20 mouse cellular contexts compared by ENCODE assay signal in the genomic region with DNA sequence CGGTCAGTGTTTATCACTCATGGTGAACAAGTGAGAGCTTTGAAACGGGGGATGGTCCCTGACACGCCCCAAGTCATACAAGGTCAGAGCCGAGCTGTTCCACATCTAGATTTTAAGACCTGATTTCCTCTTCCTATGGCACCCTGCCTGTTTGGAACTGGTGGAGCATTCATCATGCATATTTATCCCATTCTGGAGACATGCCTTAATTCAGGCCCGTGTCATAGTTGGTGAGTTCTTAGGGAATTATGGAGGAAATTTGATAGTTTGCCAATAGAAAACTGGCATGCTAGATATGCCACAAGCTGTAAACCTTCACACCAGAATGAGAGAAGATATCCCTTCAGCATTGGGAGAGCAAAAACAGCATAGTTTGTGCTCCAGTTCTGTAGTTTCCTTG. TPM values are rescaled to one million over a fixed set of nuclear protein-coding genes. Genes with fewer than 3 reads are reported as not detected.
DNase-seq lines count a peak whose midpoint lies in the region; ATAC-seq and TF ChIP-seq lines count a peak whose summit lies in the region.
"Had no signal": no experiment of that assay in that cellular context is flagged by ENCODE, and none has a peak within 500 bp of the region (broad histone marks: within the 10 kb centered on the region; RNA-seq: fewer than 3 reads in every experiment).

No protein-coding gene starts in this region.

- WGBS in forebrain, embryonic 13.5 days: 72% methylated on average over 5 of the region's 5 CpGs
- 72% methylated on average over 5 of the region's 5 CpGs for WGBS in forebrain, embryonic 11.5 days
- WGBS in kidney, embryonic 16.5 days: 31% methylated on average over 5 of the region's 5 CpGs
- 59% methylated on average over 5 of the region's 5 CpGs for WGBS in liver, postnatal 0 days (ENCODE audit: insufficient replicate concordance)

- peak; percentile 65; the same call in 1 of the 2 replicates for ATAC-seq in forebrain, embryonic 13.5 days
- no peak for ATAC-seq in forebrain, embryonic 11.5 days (replicated peaks; ENCODE audit: low FRiP score)
- no peak for ATAC-seq in kidney, embryonic 16.5 days (ENCODE audit: low FRiP score, low TSS enrichment)
- ATAC-seq in liver, postnatal 0 days: no peak

- no peak for TF ChIP-seq CTCF in liver, postnatal 0 days (IDR thresholded peaks at IDR 0.05; ENCODE audit: low read depth)

- H3K9me3 ChIP-seq in forebrain, embryonic 13.5 days (replicated peaks): no peaks in the 10 kb centered on the region
- H3K9me3 ChIP-seq in forebrain, embryonic 11.5 days (ENCODE audit: control insufficient read depth, low read length): no peaks in the 10 kb centered on the region
- no peaks in the 10 kb centered on the region; the same call in 1 of the 2 replicates for H3K9me3 ChIP-seq in kidney, embryonic 16.5 days (ENCODE audit: low read length)
- H3K9me3 ChIP-seq in liver, postnatal 0 days (ENCODE audit: low read length): no peaks in the 10 kb centered on the region
- H3K9me3 ChIP-seq: embryonic facial prominence, embryonic 10.5 days; hindbrain, embryonic 13.5 days; limb, embryonic 12.5 days; neural tube, embryonic 15.5 days had no signal

- no peaks in the 10 kb centered on the region for H3K27me3 ChIP-seq in forebrain, embryonic 13.5 days
- no peaks in the 10 kb centered on the region for H3K27me3 ChIP-seq in forebrain, embryonic 11.5 days (ENCODE audit: control insufficient read depth, insufficient read depth, low read length)
- H3K27me3 ChIP-seq in kidney, embryonic 16.5 days (ENCODE audit: insufficient read depth, low read length): no peaks in the 10 kb centered on the region
- no peaks in the 10 kb centered on the region for H3K27me3 ChIP-seq in liver, postnatal 0 days (ENCODE audit: insufficient read depth, low read length)
- H3K27me3 ChIP-seq: hindbrain, embryonic 13.5 days; limb, embryonic 12.5 days; neural tube, embryonic 15.5 days had no signal

- H3K9ac ChIP-seq in forebrain, embryonic 13.5 days: no peak overlapping the region
- H3K9ac ChIP-seq in forebrain, embryonic 11.5 days (ENCODE audit: low read length): no peak overlapping the region
- no peak overlapping the region for H3K9ac ChIP-seq in kidney, embryonic 16.5 days (replicated peaks; ENCODE audit: low read length)
- H3K9ac ChIP-seq in liver, postnatal 0 days (replicated peaks): no peak overlapping the region
- H3K9ac ChIP-seq: hindbrain, embryonic 13.5 days; limb, embryonic 12.5 days; neural tube, embryonic 15.5 days had no signal

- no peaks in the 10 kb centered on the region for H3K4me1 ChIP-seq in forebrain, embryonic 13.5 days
- H3K4me1 ChIP-seq in forebrain, embryonic 11.5 days (replicated peaks; ENCODE audit: control insufficient read depth, insufficient read depth, low read length): no peaks in the 10 kb centered on the region
- H3K4me1 ChIP-seq in kidney, embryonic 16.5 days (ENCODE audit: insufficient read depth, low read length): 0 out of 2 replicates have a peak, but pooled peaks cover 3% of the 10 kb centered on the region
- no peaks in the 10 kb centered on the region for H3K4me1 ChIP-seq in liver, postnatal 0 days (ENCODE audit: insufficient read depth)
- H3K4me1 ChIP-seq: embryonic facial prominence, embryonic 10.5 days; hindbrain, embryonic 13.5 days; limb, embryonic 12.5 days; megakaryocyte, embryonic 14.5 days; neural tube, embryonic 15.5 days had no signal

- H3K27ac ChIP-seq in forebrain, embryonic 13.5 days: peak overlapping the region; percentile 60
- no peak overlapping the region for H3K27ac ChIP-seq in forebrain, embryonic 11.5 days (ENCODE audit: low read depth, low read length)
- no peak overlapping the region for H3K27ac ChIP-seq in kidney, embryonic 16.5 days (ENCODE audit: low read length)
- H3K27ac ChIP-seq in liver, postnatal 0 days (ENCODE audit: low read depth): no peak overlapping the region
- H3K27ac ChIP-seq: embryonic facial prominence, embryonic 10.5 days; hindbrain, embryonic 13.5 days; limb, embryonic 12.5 days; neural tube, embryonic 15.5 days; stomach, postnatal 0 days had no signal

- no peaks in the 10 kb centered on the region for H3K36me3 ChIP-seq in forebrain, embryonic 13.5 days (ENCODE audit: poor library complexity, severe bottlenecking)
- H3K36me3 ChIP-seq in forebrain, embryonic 11.5 days (ENCODE audit: control insufficient read depth, insufficient read depth, low read length): no peaks in the 10 kb centered on the region
- H3K36me3 ChIP-seq in kidney, embryonic 16.5 days (ENCODE audit: insufficient read depth, low read length): no peaks in the 10 kb centered on the region
- no peaks in the 10 kb centered on the region for H3K36me3 ChIP-seq in liver, postnatal 0 days (replicated peaks; ENCODE audit: insufficient read depth, low read length)
- H3K36me3 ChIP-seq: embryonic facial prominence, embryonic 10.5 days; hindbrain, embryonic 13.5 days; limb, embryonic 12.5 days; neural tube, embryonic 15.5 days had no signal

- TF ChIP-seq EP300 in liver, postnatal 0 days (IDR thresholded peaks at IDR 0.05; ENCODE audit: low read depth): no peak

- H3K4me3 ChIP-seq in forebrain, embryonic 13.5 days: no peak overlapping the region
- no peak overlapping the region for H3K4me3 ChIP-seq in forebrain, embryonic 11.5 days (ENCODE audit: low read depth, low read length)
- no peak overlapping the region for H3K4me3 ChIP-seq in kidney, embryonic 16.5 days (ENCODE audit: low read length)
- no peak overlapping the region for H3K4me3 ChIP-seq in liver, postnatal 0 days (ENCODE audit: low read depth, low read length)
- H3K4me3 ChIP-seq: embryonic facial prominence, embryonic 10.5 days; hindbrain, embryonic 13.5 days; limb, embryonic 12.5 days; megakaryocyte, embryonic 14.5 days; neural tube, embryonic 15.5 days had no signal

- DNase-seq in forebrain, embryonic 11.5 days (ENCODE audit: low spot score): no peak
- peak; percentile 20 for DNase-seq in kidney, adult 18-20 months
- peak; percentile 50 for DNase-seq in brain, embryonic 18.5 days (ENCODE audit: low read depth, low spot score)
- DNase-seq in kidney, postnatal 25 days: peak; percentile 47 to 56
- DNase-seq in liver, postnatal 0 days: no peak
- DNase-seq: adrenal gland, postnatal 14 days; cerebellum, adult 9-10 months; lung, postnatal 10 days; right cerebral cortex, adult 18-20 months; thymus, adult 2 months; thymus, postnatal 4 days had no signal

- no peak overlapping the region for H3K4me2 ChIP-seq in forebrain, embryonic 13.5 days
- no peak overlapping the region for H3K4me2 ChIP-seq in forebrain, embryonic 11.5 days (ENCODE audit: low read depth, low read length, severe bottlenecking)
- no peak overlapping the region for H3K4me2 ChIP-seq in kidney, embryonic 16.5 days (replicated peaks; ENCODE audit: low read depth, low read length)
- H3K4me2 ChIP-seq in liver, postnatal 0 days (ENCODE audit: low read depth, low read length): no peak overlapping the region
- H3K4me2 ChIP-seq: hindbrain, embryonic 13.5 days; limb, embryonic 12.5 days; liver, embryonic 11.5 days; neural tube, embryonic 15.5 days had no signal

RNA-seq across cellular contexts. Expression of gene Fam49a, which starts 8.4 kb away (rescaled TPM):
- 45.9 and 55.0 TPM in 2 replicates for polyA plus RNA-seq in forebrain, embryonic 13.5 days (2015; fragmentation: Nextera tagmentation; extraction: Ambion mirVana)
- polyA plus RNA-seq in forebrain, embryonic 11.5 days (2014; fragmentation: Nextera tagmentation; extraction: Ambion mirVana): 10.7 and 12.9 TPM in 2 replicates
- polyA plus RNA-seq in kidney, embryonic 16.5 days (2015; fragmentation: Nextera tagmentation; extraction: Ambion mirVana): 7.2 and 8.8 TPM in 2 replicates
- 2.7 and 3.2 TPM in 2 replicates for polyA plus RNA-seq in liver, postnatal 0 days (2015; fragmentation: Nextera tagmentation; extraction: Ambion mirVana)

Comparison
In these comparisons a context has a peak if more than half of its experiments do, and no peak if none do; other contexts are left out.
1. DNase-seq: peak in kidney, adult 18-20 months (single experiment), brain, embryonic 18.5 days (single experiment) and kidney, postnatal 25 days (2 of 2); none in forebrain, embryonic 11.5 days (single experiment) and liver, postnatal 0 days (single experiment).